Mouse (Mus musculus): Measurements from ENCODE around the gene Pfkfb1. TPM values are rescaled to one million over a fixed set of nuclear protein-coding genes. Genes with fewer than 3 reads are reported as not detected.

The Pfkfb1 gene
- polyA plus RNA-seq (2015; fragmentation: Nextera tagmentation; extraction: Ambion mirVana): 5.3 and 5.7 TPM in 2 replicates

GRCm38 (mm10) chrX:150588023-150588764, at the start of gene Pfkfb1:
Gene Pfkfb1, plus strand, starts transcription at chrX:150588229.
- peaks cover 20% of the 10 kb centered on the region for H3K36me3 ChIP-seq
- H3K27me3 ChIP-seq (replicated peaks): no peaks in the 10 kb centered on the region
- H3K9ac ChIP-seq: peak within 1 kb of the TSS; percentile 84
- WGBS: 11% methylated on average over 35 of the region's 35 CpGs
- ATAC-seq (ENCODE audit: extremely low read depth, insufficient number of reproducible peaks, low FRiP score, low TSS enrichment): peak; percentile 85
- peak within 1 kb of the TSS; percentile 90 for H3K27ac ChIP-seq (replicated peaks)
- no peaks in the 10 kb centered on the region for H3K9me3 ChIP-seq
- peak within 1 kb of the TSS; percentile 61 for H3K4me3 ChIP-seq
- H3K4me1 ChIP-seq: peaks cover 14% of the 10 kb centered on the region; the same call in 1 of the 2 replicates
- H3K4me2 ChIP-seq: peak within 1 kb of the TSS; percentile 72

- peaks cover 5% of the 10 kb centered on the region for H3K36me3 ChIP-seq
- H3K27me3 ChIP-seq (replicated peaks): no peaks in the 10 kb centered on the region
- H3K9ac ChIP-seq: no peak overlapping the region
- no peak for ATAC-seq (ENCODE audit: extremely low read depth, insufficient number of reproducible peaks, low FRiP score, low TSS enrichment)
- 64% methylated on average over 2 of the region's 2 CpGs for WGBS
- no peak overlapping the region for H3K4me2 ChIP-seq
- no peak overlapping the region for H3K4me3 ChIP-seq
- H3K9me3 ChIP-seq: no peaks in the 10 kb centered on the region
- H3K27ac ChIP-seq (replicated peaks): no peak overlapping the region
- H3K4me1 ChIP-seq: no peaks in the 10 kb centered on the region
Observed at GRCm38 (mm10) chrX:150540111-150540510, 47.9 kb upstream of the Pfkfb1 start.

GRCm38 (mm10) chrX:150541684-150542083, 46.3 kb upstream of the Pfkfb1 start:
- H3K27ac ChIP-seq (replicated peaks): no peak overlapping the region
- no peak overlapping the region for H3K4me3 ChIP-seq
- H3K4me1 ChIP-seq: no peaks in the 10 kb centered on the region
- H3K36me3 ChIP-seq: peaks cover 5% of the 10 kb centered on the region
- no peaks in the 10 kb centered on the region for H3K9me3 ChIP-seq
- H3K9ac ChIP-seq: no peak overlapping the region
- no peak for ATAC-seq (ENCODE audit: extremely low read depth, insufficient number of reproducible peaks, low FRiP score, low TSS enrichment)
- no peak overlapping the region for H3K4me2 ChIP-seq
- H3K27me3 ChIP-seq (replicated peaks): no peaks in the 10 kb centered on the region

GRCm38 (mm10) chrX:150547239-150547638, 40.8 kb upstream of the Pfkfb1 start, which contains the start of gene Alas2:
Gene Alas2, plus strand, starts transcription at chrX:150547375.
- peak within 1 kb of the TSS; percentile 16; the same call in 1 of the 2 replicates for H3K4me2 ChIP-seq
- peaks cover 13% of the 10 kb centered on the region for H3K36me3 ChIP-seq
- H3K4me1 ChIP-seq: no peaks in the 10 kb centered on the region
- no peak within 1 kb of the TSS for H3K9ac ChIP-seq
- WGBS: 33% methylated on average over 5 of the region's 5 CpGs
- H3K27me3 ChIP-seq (replicated peaks): no peaks in the 10 kb centered on the region
- no peaks in the 10 kb centered on the region for H3K9me3 ChIP-seq
- H3K4me3 ChIP-seq: peak within 1 kb of the TSS; percentile 16; the same call in 1 of the 2 replicates
- H3K27ac ChIP-seq (replicated peaks): no peak within 1 kb of the TSS; the same call in 1 of the 2 replicates
- no peak for ATAC-seq (ENCODE audit: extremely low read depth, insufficient number of reproducible peaks, low FRiP score, low TSS enrichment)

GRCm38 (mm10) chrX:150549639-150550038, 38.4 kb upstream of the Pfkfb1 start:
- H3K4me3 ChIP-seq: no peak overlapping the region
- peak; percentile 63 for ATAC-seq (ENCODE audit: extremely low read depth, insufficient number of reproducible peaks, low FRiP score, low TSS enrichment)
- 62% methylated on average over 3 of the region's 3 CpGs for WGBS

GRCm38 (mm10) chrX:150551986-150552385, 36.0 kb upstream of the Pfkfb1 start:
- Histone ChIP-seq H3K27ac (replicated peaks) (no peak overlapping the region), H3K36me3 (peaks cover 11% of the 10 kb centered on the region), H3K4me2 (peak overlapping the region; percentile 36), H3K4me3 (no peak overlapping the region), H3K4me1 (no peaks in the 10 kb centered on the region), H3K9ac (no peak overlapping the region), H3K9me3 (no peaks in the 10 kb centered on the region), H3K27me3 (replicated peaks) (no peaks in the 10 kb centered on the region)
- ATAC-seq (ENCODE audit: extremely low read depth, insufficient number of reproducible peaks, low FRiP score, low TSS enrichment): no peak
- 90% methylated on average over 2 of the region's 2 CpGs for WGBS

More at GRCm38 (mm10) chrX:150549639-150550038, 38.4 kb upstream of the Pfkfb1 start:
- no peak overlapping the region for H3K9ac ChIP-seq
- H3K27me3 ChIP-seq (replicated peaks): no peaks in the 10 kb centered on the region
- peaks cover 11% of the 10 kb centered on the region for H3K36me3 ChIP-seq
- no peak overlapping the region for H3K27ac ChIP-seq (replicated peaks)
- peak overlapping the region; percentile 36; the same call in 1 of the 2 replicates for H3K4me2 ChIP-seq
- no peaks in the 10 kb centered on the region for H3K4me1 ChIP-seq
- H3K9me3 ChIP-seq: no peaks in the 10 kb centered on the region

GRCm38 (mm10) chrX:150554032-150554431, 34.0 kb upstream of the Pfkfb1 start:
- H3K4me2 ChIP-seq: no peak overlapping the region; the same call in 1 of the 2 replicates
- no peaks in the 10 kb centered on the region for H3K4me1 ChIP-seq
- H3K36me3 ChIP-seq: peaks cover 11% of the 10 kb centered on the region
- H3K4me3 ChIP-seq: no peak overlapping the region
- no peaks in the 10 kb centered on the region for H3K27me3 ChIP-seq (replicated peaks)
- H3K9me3 ChIP-seq: no peaks in the 10 kb centered on the region
- WGBS: 76% methylated on average over 3 of the region's 3 CpGs
- no peak overlapping the region for H3K27ac ChIP-seq (replicated peaks)
- ATAC-seq (ENCODE audit: extremely low read depth, insufficient number of reproducible peaks, low FRiP score, low TSS enrichment): no peak; the same call in 1 of the 2 replicates
- no peak overlapping the region for H3K9ac ChIP-seq

GRCm38 (mm10) chrX:150564644-150565357, 23.2 kb upstream of the Pfkfb1 start:
- peak; percentile 37; the same call in 1 of the 2 replicates for ATAC-seq (ENCODE audit: extremely low read depth, insufficient number of reproducible peaks, low FRiP score, low TSS enrichment)
- no peaks in the 10 kb centered on the region for H3K4me1 ChIP-seq
- no peak overlapping the region for H3K4me3 ChIP-seq
- no peaks in the 10 kb centered on the region for H3K9me3 ChIP-seq
- no peak overlapping the region for H3K27ac ChIP-seq (replicated peaks)
- no peaks in the 10 kb centered on the region for H3K27me3 ChIP-seq (replicated peaks)
- H3K36me3 ChIP-seq: peaks cover 11% of the 10 kb centered on the region
- no peak overlapping the region for H3K4me2 ChIP-seq
- 79% methylated on average over 12 of the region's 12 CpGs for WGBS
- H3K9ac ChIP-seq: no peak overlapping the region

- 0 out of 2 replicates have a peak, but pooled peaks cover 3% of the 10 kb centered on the region for H3K4me1 ChIP-seq
- peaks cover 45% of the 10 kb centered on the region for H3K36me3 ChIP-seq
- no peaks in the 10 kb centered on the region for H3K27me3 ChIP-seq (replicated peaks)
- no peak for ATAC-seq (ENCODE audit: extremely low read depth, insufficient number of reproducible peaks, low FRiP score, low TSS enrichment)
- H3K4me3 ChIP-seq: no peak overlapping the region
- H3K9ac ChIP-seq: no peak overlapping the region
- H3K4me2 ChIP-seq: no peak overlapping the region
- H3K9me3 ChIP-seq: no peaks in the 10 kb centered on the region
- H3K27ac ChIP-seq (replicated peaks): no peak overlapping the region
Observed at GRCm38 (mm10) chrX:150581921-150582320, 6.1 kb upstream of the Pfkfb1 start.

- WGBS: 90% methylated on average over 8 of the region's 8 CpGs
- no peaks in the 10 kb centered on the region for H3K9me3 ChIP-seq
- no peak overlapping the region for H3K9ac ChIP-seq
- no peak overlapping the region for H3K4me3 ChIP-seq
- no peak overlapping the region for H3K27ac ChIP-seq (replicated peaks)
- no peak overlapping the region for H3K4me2 ChIP-seq
- no peak for ATAC-seq (ENCODE audit: extremely low read depth, insufficient number of reproducible peaks, low FRiP score, low TSS enrichment)
- 0 out of 2 replicates have a peak, but pooled peaks cover 9% of the 10 kb centered on the region for H3K4me1 ChIP-seq
- no peaks in the 10 kb centered on the region for H3K27me3 ChIP-seq (replicated peaks)
- peaks cover 42% of the 10 kb centered on the region for H3K36me3 ChIP-seq
Observed at GRCm38 (mm10) chrX:150585116-150585515, 2.9 kb upstream of the Pfkfb1 start.

- H3K4me2 ChIP-seq: peak within 1 kb of the TSS; percentile 72
- no peaks in the 10 kb centered on the region for H3K27me3 ChIP-seq (replicated peaks)
- H3K9me3 ChIP-seq: no peaks in the 10 kb centered on the region
- ATAC-seq (ENCODE audit: extremely low read depth, insufficient number of reproducible peaks, low FRiP score, low TSS enrichment): no peak
- H3K4me3 ChIP-seq: peak within 1 kb of the TSS; percentile 61
- H3K9ac ChIP-seq: no peak within 1 kb of the TSS
- peak within 1 kb of the TSS; percentile 90 for H3K27ac ChIP-seq (replicated peaks)
- 73% methylated on average over 5 of the region's 5 CpGs for WGBS
- H3K4me1 ChIP-seq: peaks cover 20% of the 10 kb centered on the region; the same call in 1 of the 2 replicates
- H3K36me3 ChIP-seq: peaks cover 13% of the 10 kb centered on the region
Observed at GRCm38 (mm10) chrX:150589696-150590095, 1.7 kb downstream of the Pfkfb1 start, which contains the start of gene Apex2. Gene Apex2, minus strand, starts transcription at chrX:150589868.

All from heart, embryonic 13.5 days (tissue).